Mouse (Mus musculus): ENCODE results near the gene Nos3. TPM values are rescaled to one million over a fixed set of nuclear protein-coding genes. Genes with fewer than 3 reads are reported as not detected.

Gene Nos3
- polyA plus RNA-seq, 1 experiment = 11.4 TPM

DNA sequence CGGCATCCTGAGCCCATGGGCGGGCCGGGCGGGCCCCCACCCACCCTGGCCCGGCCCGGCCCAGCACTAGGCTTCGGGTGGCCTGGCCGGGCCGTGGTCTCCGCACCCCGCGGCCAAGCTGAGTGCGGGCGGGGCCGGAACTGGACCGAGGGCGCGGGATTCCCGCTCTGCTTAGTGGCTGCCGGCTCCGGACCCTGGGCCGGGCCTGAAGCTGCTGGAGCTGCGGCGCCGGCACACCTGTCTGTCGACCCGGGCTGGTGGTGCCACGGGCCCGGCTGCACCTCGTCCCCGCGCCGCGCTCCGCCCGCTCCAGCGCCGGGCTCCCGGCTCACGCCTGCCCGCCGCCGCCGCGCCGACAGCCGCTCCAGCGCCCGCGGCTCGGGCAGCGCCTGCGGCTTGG lies 13.3 kb upstream of the Nos3 start, which contains the start of gene Kcnh2:
TSS of gene Kcnh2 (minus strand) at position 327 of the 400 bp plus-strand sequence.
- WGBS = under 1% methylated on average over 53 of the region's 53 CpGs

DNA sequence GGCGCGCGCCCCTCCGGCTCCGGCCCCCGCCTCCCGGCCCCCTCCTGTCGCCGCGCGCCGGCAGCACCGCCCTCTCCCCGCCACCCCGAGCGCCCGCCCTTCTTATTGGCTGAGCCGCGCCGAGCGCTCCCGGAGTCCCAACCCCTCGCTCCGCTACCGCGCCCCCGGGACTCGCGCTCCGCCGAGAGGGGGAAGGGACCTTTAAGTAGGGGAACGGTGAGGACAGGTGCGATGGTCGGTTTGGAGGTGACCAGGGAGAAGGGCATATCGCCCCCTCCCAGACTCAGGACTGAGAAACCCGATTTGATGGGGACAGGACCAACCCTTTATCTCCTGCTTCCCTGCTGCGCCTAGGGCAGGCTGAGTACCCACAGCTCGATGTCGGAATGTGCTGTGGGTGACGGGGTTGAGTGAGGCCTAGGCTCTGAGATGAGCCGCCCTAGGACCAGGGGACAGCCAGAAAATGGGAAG lies 12.9 kb upstream of the Nos3 start:
- DNase-seq = peak; percentile 59
- peak overlapping the region; percentile 57 for H3K4me3 ChIP-seq (ENCODE audit: insufficient read depth, low read depth, low read length)
- H3K36me3 ChIP-seq (ENCODE audit: control insufficient read depth, insufficient read depth, low read length) = no peaks in the 10 kb centered on the region
- H3K27ac ChIP-seq (ENCODE audit: insufficient read depth, low read depth, low read length) = no peak overlapping the region
- H3K27me3 ChIP-seq (replicated peaks; ENCODE audit: control insufficient read depth, insufficient read depth, low read length) = no peaks in the 10 kb centered on the region
- peaks cover 4% of the 10 kb centered on the region; the same call in 1 of the 2 replicates for H3K4me1 ChIP-seq (ENCODE audit: control insufficient read depth, insufficient read depth, low read length)
- under 1% methylated on average over 41 of the region's 41 CpGs for WGBS
- TF ChIP-seq CTCF (conservative IDR thresholded peaks at IDR 0.05; ENCODE audit: insufficient read depth, insufficient read length, low read depth, low read length) (no peak), POLR2A (IDR thresholded peaks at IDR 0.05; ENCODE audit: low read depth, low read length) (no peak)

More for the DNA sequence above, 13.3 kb upstream of the Nos3 start, which contains the start of gene Kcnh2:
- TF ChIP-seq CTCF (conservative IDR thresholded peaks at IDR 0.05; ENCODE audit: insufficient read depth, insufficient read length, low read depth, low read length) (no peak), POLR2A (IDR thresholded peaks at IDR 0.05; ENCODE audit: low read depth, low read length) (no peak)
- H3K4me1 ChIP-seq (ENCODE audit: control insufficient read depth, insufficient read depth, low read length) = peaks cover 4% of the 10 kb centered on the region; the same call in 1 of the 2 replicates
- DNase-seq = peak; percentile 5
- H3K27ac ChIP-seq (ENCODE audit: insufficient read depth, low read depth, low read length) = no peak within 1 kb of the TSS
- peak within 1 kb of the TSS; percentile 57 for H3K4me3 ChIP-seq (ENCODE audit: insufficient read depth, low read depth, low read length)
- H3K27me3 ChIP-seq (replicated peaks; ENCODE audit: control insufficient read depth, insufficient read depth, low read length) = no peaks in the 10 kb centered on the region
- no peaks in the 10 kb centered on the region for H3K36me3 ChIP-seq (ENCODE audit: control insufficient read depth, insufficient read depth, low read length)

DNA sequence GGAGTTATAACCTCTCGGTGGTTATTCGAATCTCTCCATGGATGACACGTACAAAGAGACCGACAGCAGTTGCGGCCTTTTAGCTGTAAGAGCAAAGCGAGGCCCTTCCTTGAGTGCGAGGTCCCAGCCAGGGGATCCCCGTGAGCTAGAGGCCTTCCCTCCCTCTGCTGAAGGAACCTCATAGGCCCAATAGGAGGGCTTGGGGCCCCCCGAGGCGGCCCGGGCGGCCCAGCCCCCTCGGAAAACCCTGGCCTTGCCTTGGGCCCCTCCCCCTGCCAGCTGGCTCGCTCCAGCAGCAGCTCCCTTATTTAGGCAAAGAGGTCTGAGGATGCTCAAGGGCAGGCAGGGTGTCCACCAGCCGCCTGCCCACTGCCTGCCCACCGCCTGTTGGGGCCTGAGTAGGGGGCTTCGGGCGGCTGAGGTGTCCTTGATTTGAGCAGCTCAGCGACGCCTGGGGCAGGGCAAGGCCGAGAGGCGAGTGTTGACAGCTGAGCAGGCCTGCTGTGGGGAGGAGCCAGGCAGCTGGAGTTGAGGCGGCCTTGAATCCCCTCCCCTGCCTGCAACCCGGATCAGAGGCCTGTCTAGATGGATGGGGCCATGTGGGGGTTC lies 12.3 kb upstream of the Nos3 start:
- TF ChIP-seq CTCF (conservative IDR thresholded peaks at IDR 0.05; ENCODE audit: insufficient read depth, insufficient read length, low read depth, low read length) (no peak), POLR2A (IDR thresholded peaks at IDR 0.05; ENCODE audit: low read depth, low read length) (no peak)
- no peak for DNase-seq
- Histone ChIP-seq H3K4me1 (ENCODE audit: control insufficient read depth, insufficient read depth, low read length) (peaks cover 4% of the 10 kb centered on the region; the same call in 1 of the 2 replicates), H3K27me3 (replicated peaks; ENCODE audit: control insufficient read depth, insufficient read depth, low read length) (no peaks in the 10 kb centered on the region), H3K27ac (ENCODE audit: insufficient read depth, low read depth, low read length) (no peak overlapping the region), H3K4me3 (ENCODE audit: insufficient read depth, low read depth, low read length) (no peak overlapping the region), H3K36me3 (ENCODE audit: control insufficient read depth, insufficient read depth, low read length) (no peaks in the 10 kb centered on the region)
- 16% methylated on average over 24 of the region's 24 CpGs for WGBS

DNA sequence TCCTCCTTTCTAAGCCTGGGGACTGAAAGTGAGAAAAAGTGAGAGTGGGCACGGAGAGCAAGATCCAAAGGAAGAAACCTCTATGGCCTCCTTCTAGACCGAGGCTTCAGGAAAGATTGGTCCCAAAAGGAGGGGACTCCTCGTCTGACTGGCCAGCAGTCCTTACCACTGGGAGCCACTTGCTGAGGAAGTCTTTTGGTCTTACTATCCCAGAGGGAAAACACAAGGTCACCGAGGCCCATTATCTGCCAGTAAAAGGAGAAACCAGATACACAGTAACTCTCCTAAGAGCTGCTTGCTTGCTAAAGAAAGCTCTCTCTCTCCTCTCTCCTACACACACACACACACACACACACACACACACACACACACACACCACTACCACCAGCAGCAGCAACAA lies 11.3 kb upstream of the Nos3 start:
- Histone ChIP-seq H3K36me3 (ENCODE audit: control insufficient read depth, insufficient read depth, low read length) (no peaks in the 10 kb centered on the region), H3K27me3 (replicated peaks; ENCODE audit: control insufficient read depth, insufficient read depth, low read length) (no peaks in the 10 kb centered on the region), H3K27ac (ENCODE audit: insufficient read depth, low read depth, low read length) (no peak overlapping the region), H3K4me1 (ENCODE audit: control insufficient read depth, insufficient read depth, low read length) (peaks cover 4% of the 10 kb centered on the region; the same call in 1 of the 2 replicates), H3K4me3 (ENCODE audit: insufficient read depth, low read depth, low read length) (no peak overlapping the region)
- 36% methylated on average over 4 of the region's 4 CpGs for WGBS
- TF ChIP-seq POLR2A (IDR thresholded peaks at IDR 0.05; ENCODE audit: low read depth, low read length) (no peak), CTCF (conservative IDR thresholded peaks at IDR 0.05; ENCODE audit: insufficient read depth, insufficient read length, low read depth, low read length) (no peak)
- no peak for DNase-seq

DNA sequence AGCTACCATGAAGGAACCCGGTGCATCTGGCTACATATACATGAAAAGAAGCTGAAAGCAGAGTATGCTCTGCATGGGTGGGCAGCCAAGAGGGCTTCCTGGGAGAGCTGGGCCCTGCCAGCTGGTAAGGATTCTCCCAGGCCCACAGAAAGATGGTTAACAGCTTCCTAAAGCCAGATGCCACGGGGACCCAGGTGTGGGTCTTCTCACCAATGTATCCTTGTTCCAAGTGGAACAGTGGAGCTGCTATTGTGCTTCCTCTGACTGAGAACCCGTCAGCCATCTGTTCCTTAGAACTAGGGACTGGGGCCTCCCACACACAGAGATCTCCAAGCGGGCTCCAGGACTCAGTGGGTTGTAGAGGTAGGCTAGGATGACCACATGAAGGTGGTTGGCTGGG lies 7.8 kb upstream of the Nos3 start:
- TF ChIP-seq POLR2A (IDR thresholded peaks at IDR 0.05; ENCODE audit: low read depth, low read length) (no peak), CTCF (conservative IDR thresholded peaks at IDR 0.05; ENCODE audit: insufficient read depth, insufficient read length, low read depth, low read length) (no peak)
- no peaks in the 10 kb centered on the region for H3K27me3 ChIP-seq (replicated peaks; ENCODE audit: control insufficient read depth, insufficient read depth, low read length)
- H3K36me3 ChIP-seq (ENCODE audit: control insufficient read depth, insufficient read depth, low read length) = no peaks in the 10 kb centered on the region
- H3K4me3 ChIP-seq (ENCODE audit: insufficient read depth, low read depth, low read length) = no peak overlapping the region
- H3K27ac ChIP-seq (ENCODE audit: insufficient read depth, low read depth, low read length) = no peak overlapping the region
- H3K4me1 ChIP-seq (ENCODE audit: control insufficient read depth, insufficient read depth, low read length) = 0 out of 2 replicates have a peak, but pooled peaks cover 3% of the 10 kb centered on the region
- DNase-seq = no peak
- WGBS = 45% methylated on average over 4 of the region's 4 CpGs

DNA sequence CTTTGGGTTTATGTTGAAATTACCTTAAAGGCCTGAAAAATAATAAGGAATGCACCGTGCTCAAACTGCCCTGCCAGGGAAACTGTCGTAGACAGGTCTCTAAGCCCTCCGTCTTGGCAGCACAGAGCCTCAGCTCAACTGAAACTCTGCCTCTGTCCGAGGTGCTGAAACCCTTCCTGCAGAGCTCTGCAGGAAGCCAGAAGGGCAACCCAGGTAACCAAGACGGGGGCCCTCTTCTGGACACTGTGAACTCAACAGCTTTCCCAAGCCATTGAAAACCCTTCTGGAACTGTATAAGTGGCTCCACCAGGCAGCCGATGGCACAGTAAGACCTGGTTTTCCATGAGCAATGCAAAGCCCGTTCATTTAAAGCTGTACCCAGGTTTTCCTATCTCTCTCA lies 7.1 kb upstream of the Nos3 start:
- Histone ChIP-seq H3K36me3 (ENCODE audit: control insufficient read depth, insufficient read depth, low read length) (no peaks in the 10 kb centered on the region), H3K4me1 (ENCODE audit: control insufficient read depth, insufficient read depth, low read length) (no peaks in the 10 kb centered on the region), H3K27ac (ENCODE audit: insufficient read depth, low read depth, low read length) (no peak overlapping the region), H3K27me3 (replicated peaks; ENCODE audit: control insufficient read depth, insufficient read depth, low read length) (no peaks in the 10 kb centered on the region), H3K4me3 (ENCODE audit: insufficient read depth, low read depth, low read length) (no peak overlapping the region)
- TF ChIP-seq CTCF (conservative IDR thresholded peaks at IDR 0.05; ENCODE audit: insufficient read depth, insufficient read length, low read depth, low read length) = peak; percentile 57; the same call in 1 of the 2 replicates
- TF ChIP-seq POLR2A (IDR thresholded peaks at IDR 0.05; ENCODE audit: low read depth, low read length) = no peak
- peak; percentile 77 for DNase-seq
- 4% methylated on average over 7 of the region's 7 CpGs for WGBS

DNA sequence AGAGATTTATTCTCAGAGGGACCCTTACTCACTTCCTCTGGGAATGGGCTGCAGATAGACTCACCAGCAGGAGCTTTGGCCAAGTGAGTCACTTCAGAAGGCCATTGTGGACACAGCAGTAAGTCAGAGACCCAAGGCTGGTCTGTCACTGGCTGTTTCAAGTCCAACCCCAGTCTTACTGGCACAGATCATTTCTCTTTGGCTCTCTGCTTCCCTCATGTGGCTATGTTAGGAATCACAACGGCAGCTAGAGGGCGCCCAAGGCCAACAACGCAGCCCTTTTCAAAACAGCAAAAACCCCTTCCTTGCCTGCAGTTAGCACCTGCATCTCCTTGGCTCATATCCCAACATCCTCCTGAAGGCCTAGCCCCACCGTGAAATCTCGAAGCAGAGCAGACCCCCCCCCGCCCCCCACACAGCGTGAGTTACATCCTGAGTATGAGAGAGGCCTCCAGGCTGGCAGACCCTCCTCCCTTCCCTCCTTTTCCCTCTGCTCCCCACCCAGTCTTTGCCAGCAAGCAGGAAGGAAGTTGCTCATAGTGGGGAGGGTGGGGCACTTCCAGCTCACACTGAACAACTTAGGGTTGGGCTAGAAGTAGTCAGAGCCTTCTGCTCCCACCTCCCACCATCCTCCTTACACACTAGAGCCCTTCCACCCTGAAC lies 3.7 kb upstream of the Nos3 start:
- H3K36me3 ChIP-seq (ENCODE audit: control insufficient read depth, insufficient read depth, low read length) = no peaks in the 10 kb centered on the region
- peak; percentile 87 for DNase-seq
- H3K27me3 ChIP-seq (replicated peaks; ENCODE audit: control insufficient read depth, insufficient read depth, low read length) = no peaks in the 10 kb centered on the region
- 2% methylated on average over 7 of the region's 7 CpGs for WGBS
- no peaks in the 10 kb centered on the region for H3K4me1 ChIP-seq (ENCODE audit: control insufficient read depth, insufficient read depth, low read length)
- H3K4me3 ChIP-seq (ENCODE audit: insufficient read depth, low read depth, low read length) = no peak overlapping the region
- H3K27ac ChIP-seq (ENCODE audit: insufficient read depth, low read depth, low read length) = no peak overlapping the region
- TF ChIP-seq CTCF (conservative IDR thresholded peaks at IDR 0.05; ENCODE audit: insufficient read depth, insufficient read length, low read depth, low read length) (peak; percentile 97), POLR2A (IDR thresholded peaks at IDR 0.05; ENCODE audit: low read depth, low read length) (no peak)
